Mouse (Mus musculus): ENCODE measurements at regions not wholly inside any gene's neighbourhood (a gene's known extent, or its start where the extent isn't known, plus 50 kb on each side); places are given as distances from the start of the nearest gene placed in this dataset.

DNA sequence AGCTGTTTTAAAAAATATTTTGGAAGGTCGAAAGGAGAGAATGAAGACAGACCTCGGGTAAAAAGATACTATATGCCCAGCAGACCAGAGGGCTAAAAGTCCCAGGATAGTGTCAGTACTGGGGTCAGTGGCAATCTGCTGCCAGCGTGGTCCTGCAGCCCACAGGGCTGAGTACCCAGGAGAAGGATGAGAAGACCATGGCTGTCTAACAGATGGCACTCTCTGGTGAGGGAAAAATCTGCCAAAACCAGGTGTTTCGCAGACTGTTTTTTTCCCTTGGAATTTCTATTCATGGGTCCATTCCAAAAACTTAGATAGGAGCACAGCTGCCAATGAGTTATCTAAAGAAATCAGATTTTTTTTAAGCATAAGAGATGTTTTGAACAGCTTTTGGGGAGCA is 202.5 kb upstream of the Tyrp1 start:
- ATAC-seq, result no peak
- Histone ChIP-seq H3K4me1 (ENCODE audit: insufficient read depth) (no peaks in the 10 kb centered on the region), H3K27ac (ENCODE audit: low read depth) (no peak overlapping the region), H3K9me3 (ENCODE audit: low read length) (no peaks in the 10 kb centered on the region), H3K4me2 (ENCODE audit: low read depth, low read length) (no peak overlapping the region), H3K9ac (replicated peaks) (no peak overlapping the region), H3K4me3 (ENCODE audit: low read depth, low read length) (no peak overlapping the region), H3K36me3 (replicated peaks; ENCODE audit: insufficient read depth, low read length) (no peaks in the 10 kb centered on the region), H3K27me3 (ENCODE audit: insufficient read depth, low read length) (no peaks in the 10 kb centered on the region)
- WGBS (ENCODE audit: insufficient replicate concordance), result 57% methylated on average over 4 of the region's 4 CpGs
- no peak for TF ChIP-seq EP300 (IDR thresholded peaks at IDR 0.05; ENCODE audit: low read depth)
- no peak for TF ChIP-seq CTCF (IDR thresholded peaks at IDR 0.05; ENCODE audit: low read depth)
- no peak for DNase-seq

DNA sequence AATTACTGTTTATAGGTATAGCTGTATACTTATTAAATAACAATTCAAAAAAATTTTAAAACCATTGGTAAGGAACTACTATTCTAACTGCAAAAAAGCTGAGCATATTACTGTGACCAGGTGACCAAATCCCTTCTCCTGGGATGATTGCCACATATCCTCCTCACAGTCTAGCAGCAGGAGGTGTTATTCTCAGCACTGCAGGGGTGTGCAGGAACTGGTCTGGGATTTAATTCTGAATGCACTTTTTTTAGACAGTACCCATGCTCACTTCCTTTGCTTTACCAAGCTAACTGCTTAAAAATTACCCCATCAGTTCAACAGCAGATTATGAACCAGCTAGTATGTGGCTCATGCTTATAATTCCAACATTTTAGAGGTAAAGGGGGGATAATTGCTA is 195.5 kb upstream of the Tyrp1 start:
- Histone ChIP-seq H3K27me3 (ENCODE audit: insufficient read depth, low read length) (no peaks in the 10 kb centered on the region), H3K4me1 (ENCODE audit: insufficient read depth) (no peaks in the 10 kb centered on the region), H3K4me2 (ENCODE audit: low read depth, low read length) (no peak overlapping the region), H3K9me3 (ENCODE audit: low read length) (no peaks in the 10 kb centered on the region), H3K36me3 (replicated peaks; ENCODE audit: insufficient read depth, low read length) (no peaks in the 10 kb centered on the region), H3K27ac (ENCODE audit: low read depth) (no peak overlapping the region), H3K4me3 (ENCODE audit: low read depth, low read length) (no peak overlapping the region), H3K9ac (replicated peaks) (no peak overlapping the region)
- no peak for ATAC-seq
- no peak for TF ChIP-seq CTCF (IDR thresholded peaks at IDR 0.05; ENCODE audit: low read depth)
- TF ChIP-seq EP300 (IDR thresholded peaks at IDR 0.05; ENCODE audit: low read depth), result no peak
- DNase-seq, result no peak

All from liver, postnatal 0 days (tissue).